Mouse (Mus musculus) MEL (cell line): ENCODE measurements around the gene Akap17b. TPM values are rescaled to one million over a fixed set of nuclear protein-coding genes. Genes with fewer than 3 reads are reported as not detected.

Experiments
- DNase-seq: peaks from one replicate; pipeline ENCODE4 v3.0.0; 2011; ENCODE audit warnings: low read depth, low spot score
- H3K27ac ChIP-seq: 2 replicates; pipeline ENCODE4 v1.5.1; 2012; ENCODE audit warnings: low read depth, mild to moderate bottlenecking, control low read depth, low read length, moderate library complexity; ENCODE audit not compliant: control insufficient read depth
- H3K27me3 ChIP-seq, 2 experiments: fragments of 150-350 bp in 1 of 2; sonication (generic) in 1 of 2; 2 replicates each; pipeline ENCODE4 v1.6.1; 2012; ENCODE audit warnings: low read length in 2 of 2, mild to moderate bottlenecking in 2 of 2, improper control_type of control experiment in 1 of 2, moderate library complexity in 1 of 2; ENCODE audit not compliant: insufficient read depth in 2 of 2, control insufficient read depth in 1 of 2
- H3K36me3 ChIP-seq, 2 experiments: 2 replicates each; pipeline ENCODE4 v1.6.1; 2012 to 2014; ENCODE audit warnings: low read length in 2 of 2, improper control_type of control experiment in 1 of 2, inconsistent platforms in 1 of 2, mild to moderate bottlenecking in 1 of 2; ENCODE audit not compliant: insufficient read depth in 2 of 2, control insufficient read depth in 1 of 2
- H3K4me1 ChIP-seq, 2 experiments: fragments of 150-350 bp in 1 of 2; sonication (generic) in 1 of 2; 2 replicates each; pipeline ENCODE4 v1.6.1; 2012; ENCODE audit warnings: low read length in 2 of 2, improper control_type of control experiment in 1 of 2, mild to moderate bottlenecking in 1 of 2; ENCODE audit not compliant: insufficient read depth in 2 of 2, control insufficient read depth in 1 of 2
- H3K4me3 ChIP-seq, 2 experiments: fragments of 150-350 bp in 1 of 2; sonication (generic) in 1 of 2; 2 replicates each; pipeline ENCODE4 v1.5.1; 2012; ENCODE audit warnings: low read depth in 2 of 2, low read length in 2 of 2, mild to moderate bottlenecking in 2 of 2, moderate library complexity in 2 of 2, control low read depth in 1 of 2, improper control_type of control experiment in 1 of 2; ENCODE audit not compliant: control insufficient read depth in 1 of 2, insufficient read depth in 1 of 2
- H3K79me2 ChIP-seq: 2 replicates; pipeline ENCODE4 v1.6.1; 2012; ENCODE audit warnings: mild to moderate bottlenecking, low read length, moderate library complexity; ENCODE audit not compliant: control insufficient read depth, poor library complexity, insufficient read depth
- H3K9ac ChIP-seq: 2 replicates; pipeline ENCODE4 v1.6.1; 2012; ENCODE audit warnings: low read depth, mild to moderate bottlenecking, control low read depth, low read length, moderate library complexity; ENCODE audit not compliant: control insufficient read depth, poor library complexity, severe bottlenecking
- H3K9me3 ChIP-seq: fragments of 150-350 bp; sonication (generic); replicated peaks from 2 replicates; pipeline ENCODE4 v1.6.1; 2012; ENCODE audit warnings: mild to moderate bottlenecking, low read length, improper control_type of control experiment, moderate library complexity; ENCODE audit not compliant: insufficient read depth
- BHLHE40 ChIP-seq: IDR thresholded peaks from 2 replicates; pipeline ENCODE4 v1.6.1; 2012; ENCODE audit warnings: low read depth, mild to moderate bottlenecking, inconsistent platforms, low read length, improper control_type of control experiment, borderline replicate concordance
- CHD1 ChIP-seq: IDR thresholded peaks from 2 replicates; pipeline ENCODE4 v1.6.1; 2012; ENCODE audit warnings: low read depth, mild to moderate bottlenecking, inconsistent platforms, low read length, improper control_type of control experiment
- CTCF ChIP-seq, 3 experiments: IDR thresholded peaks in 2 of 3; conservative IDR thresholded peaks in 1 of 3; 2 replicates each; pipeline ENCODE4 v1.5.1; 2011 to 2012; ENCODE audit warnings: low read length in 3 of 3, low read depth in 2 of 3, mild to moderate bottlenecking in 2 of 3, improper control_type of control experiment in 1 of 3, inconsistent platforms in 1 of 3, mixed read lengths in 1 of 3, moderate library complexity in 1 of 3; ENCODE audit not compliant: control insufficient read depth in 1 of 3, insufficient read depth in 1 of 3, poor library complexity in 1 of 3, severe bottlenecking in 1 of 3
- E2F4 ChIP-seq: IDR thresholded peaks from 2 replicates; pipeline ENCODE4 v1.6.1; 2011; ENCODE audit warnings: low read depth, low read length, improper control_type of control experiment, borderline replicate concordance
- ETS1 ChIP-seq: IDR thresholded peaks from 2 replicates; pipeline ENCODE4 v1.6.1; 2012; ENCODE audit warnings: low read depth, mild to moderate bottlenecking, inconsistent platforms, low read length, improper control_type of control experiment, moderate library complexity
- GATA1 ChIP-seq: IDR thresholded peaks from 2 replicates; pipeline ENCODE4 v1.6.1; 2011; ENCODE audit warnings: low read depth, low read length, improper control_type of control experiment
- HCFC1 ChIP-seq: IDR thresholded peaks from 2 replicates; pipeline ENCODE4 v1.6.1; 2012; ENCODE audit warnings: low read depth, mild to moderate bottlenecking, inconsistent platforms, low read length, improper control_type of control experiment, moderate library complexity
- KAT2A ChIP-seq: conservative IDR thresholded peaks from 2 replicates; pipeline ENCODE4 v1.6.1; 2012; ENCODE audit warnings: low read depth, low read length, improper control_type of control experiment, inconsistent platforms
- MAFK ChIP-seq: IDR thresholded peaks from 2 replicates; pipeline ENCODE4 v1.6.1; 2011; ENCODE audit warnings: low read depth, mild to moderate bottlenecking, low read length, improper control_type of control experiment, borderline replicate concordance
- MXI1 ChIP-seq: IDR thresholded peaks from 2 replicates; pipeline ENCODE4 v1.6.1; 2011; ENCODE audit warnings: mild to moderate bottlenecking, low read depth, low read length, improper control_type of control experiment
- MYB ChIP-seq: IDR thresholded peaks from 2 replicates; pipeline ENCODE4 v1.6.1; 2011; ENCODE audit warnings: mild to moderate bottlenecking, low read depth, low read length, improper control_type of control experiment
- NELFE ChIP-seq: IDR thresholded peaks from 2 replicates; pipeline ENCODE4 v1.6.1; 2011; ENCODE audit warnings: low read depth, low read length, improper control_type of control experiment
- NRF1 ChIP-seq: IDR thresholded peaks from 2 replicates; pipeline ENCODE4 v1.6.1; 2014; ENCODE audit warnings: low read depth, mild to moderate bottlenecking, inconsistent platforms, low read length, improper control_type of control experiment, moderate library complexity; ENCODE audit not compliant: poor library complexity, insufficient read depth, severe bottlenecking
- POLR2A ChIP-seq, 2 experiments: IDR thresholded peaks; 2 replicates each; pipeline ENCODE4 v1.6.1; 2011 to 2012; ENCODE audit warnings: low read length in 2 of 2, mild to moderate bottlenecking in 2 of 2, control low read depth in 1 of 2, improper control_type of control experiment in 1 of 2, low read depth in 1 of 2, moderate library complexity in 1 of 2; ENCODE audit not compliant: control insufficient read depth in 1 of 2, insufficient read depth in 1 of 2, poor library complexity in 1 of 2
- POLR2AphosphoS2 ChIP-seq: IDR thresholded peaks from 2 replicates; pipeline ENCODE4 v1.6.1; 2011; ENCODE audit warnings: low read length, improper control_type of control experiment
- POLR2AphosphoS5 ChIP-seq: IDR thresholded peaks from 2 replicates; pipeline ENCODE4 v1.6.1; 2012; ENCODE audit warnings: low read depth, borderline replicate concordance, mild to moderate bottlenecking, inconsistent platforms, low read length, moderate library complexity, mixed read lengths
- SMC3 ChIP-seq: IDR thresholded peaks from 2 replicates; pipeline ENCODE4 v1.6.1; 2011; ENCODE audit warnings: low read depth, low read length, improper control_type of control experiment
- TAL1 ChIP-seq: IDR thresholded peaks from 2 replicates; pipeline ENCODE4 v1.6.1; 2012; ENCODE audit warnings: mild to moderate bottlenecking, inconsistent platforms, low read length, moderate library complexity, mixed read lengths
- TBP ChIP-seq: IDR thresholded peaks from 2 replicates; pipeline ENCODE4 v1.8.0; 2011; ENCODE audit warnings: low read depth, low read length, improper control_type of control experiment
- UBTF ChIP-seq: IDR thresholded peaks from 2 replicates; pipeline ENCODE4 v1.6.1; 2012; ENCODE audit warnings: low read depth, mild to moderate bottlenecking, inconsistent platforms, low read length, improper control_type of control experiment, moderate library complexity, borderline replicate concordance; ENCODE audit not compliant: insufficient read depth
- USF1 ChIP-seq: IDR thresholded peaks from 2 replicates; pipeline ENCODE4 v1.6.1; 2014; ENCODE audit warnings: low read depth, mild to moderate bottlenecking, inconsistent platforms, low read length, improper control_type of control experiment, moderate library complexity
- USF2 ChIP-seq, 2 experiments: IDR thresholded peaks; 2 replicates each; pipeline ENCODE4 v1.6.1; 2011 to 2012; ENCODE audit warnings: improper control_type of control experiment in 2 of 2, low read length in 2 of 2, borderline replicate concordance in 1 of 2, inconsistent platforms in 1 of 2, low read depth in 1 of 2, mild to moderate bottlenecking in 1 of 2; ENCODE audit not compliant: insufficient read depth in 1 of 2
- ZC3H11A ChIP-seq: IDR thresholded peaks from 2 replicates; pipeline ENCODE4 v1.6.1; 2012; ENCODE audit warnings: low read depth, mild to moderate bottlenecking, inconsistent platforms, low read length, improper control_type of control experiment
- ZMIZ1 ChIP-seq: IDR thresholded peaks from 2 replicates; pipeline ENCODE4 v1.6.1; 2012; ENCODE audit warnings: low read depth, mild to moderate bottlenecking, inconsistent platforms, low read length, improper control_type of control experiment, moderate library complexity
- polyA plus RNA-seq, 2 experiments: library from polyadenylated mRNA; stranded (reverse) in 1 of 2; unstranded in 1 of 2; fragments of >175 nt in 1 of 2; fragments of >200 nt in 1 of 2; gene quantifications; 2 replicates each; pipeline versions ENCODE4 v1.2.1 to v1.2.4; 2012; ENCODE audit warnings: low replicate concordance in 2 of 2, low read depth in 1 of 2; ENCODE audit not compliant: insufficient read length in 2 of 2, insufficient read depth in 1 of 2, missing spikeins in 1 of 2
- total RNA-seq: library from RNA; depleted of rRNA; stranded (reverse); fragments of 300-350 nt; gene quantifications from 2 replicates; pipeline ENCODE4 v1.2.3, GENCODE M21; 2012

Akap17b gene
- total and polyA plus RNA-seq, 3 experiments: 1.3 to 1.6 TPM; not detected in 1

- Histone ChIP-seq H3K79me2 (no peaks in the 10 kb centered on the region), H3K4me1 (no peaks in the 10 kb centered on the region), H3K9me3 (no peaks in the 10 kb centered on the region), H3K27me3 (no peaks in the 10 kb centered on the region), H3K9ac (no peak overlapping the region), H3K36me3 (no peaks in the 10 kb centered on the region), H3K27ac (no peak overlapping the region), H3K4me3 (no peak overlapping the region)
- DNase-seq: no peak
- TF ChIP-seq BHLHE40: no peak
- TF ChIP-seq UBTF: no peak
- no peak for TF ChIP-seq NELFE
- TF ChIP-seq MXI1: no peak
- no peak for TF ChIP-seq POLR2AphosphoS5
- no peak for TF ChIP-seq USF2 (IDR thresholded peaks at IDR 0.05; ENCODE audit: borderline replicate concordance in 1 of 2, insufficient read depth in 1 of 2, low read depth in 1 of 2, low read length in 2 of 2)
- no peak for TF ChIP-seq MYB
- no peak for TF ChIP-seq POLR2A (IDR thresholded peaks at IDR 0.05; ENCODE audit: control insufficient read depth in 1 of 2, insufficient read depth in 1 of 2, low read depth in 1 of 2, low read length in 2 of 2, poor library complexity in 1 of 2)
- no peak for TF ChIP-seq TAL1
- no peak for TF ChIP-seq CHD1
- no peak for TF ChIP-seq SMC3
These were observed 44.5 kb upstream of the Akap17b start for GRCm38 (mm10) chrX:36689655-36690054.

- Histone ChIP-seq H3K36me3 (no peaks in the 10 kb centered on the region), H3K4me1 (no peaks in the 10 kb centered on the region), H3K9me3 (no peaks in the 10 kb centered on the region), H3K9ac (no peak overlapping the region), H3K27me3 (peaks cover 0 to 1% of the 10 kb centered on the region in 2 experiments; a peak in 1 of 4 replicates), H3K4me3 (no peak overlapping the region), H3K27ac (no peak overlapping the region), H3K79me2 (no peaks in the 10 kb centered on the region)
- TF ChIP-seq ETS1 (no peak), MXI1 (no peak), KAT2A (no peak), ZMIZ1 (no peak)
- DNase-seq: no peak
These were observed 31.6 kb upstream of the Akap17b start for GRCm38 (mm10) chrX:36676836-36677235.

- Histone ChIP-seq H3K4me1 (no peaks in the 10 kb centered on the region), H3K9ac (no peak overlapping the region), H3K27ac (no peak overlapping the region), H3K27me3 (peaks cover 0 to 1% of the 10 kb centered on the region in 2 experiments; a peak in 2 of 4 replicates), H3K79me2 (no peaks in the 10 kb centered on the region), H3K9me3 (no peaks in the 10 kb centered on the region), H3K4me3 (no peak overlapping the region), H3K36me3 (no peaks in the 10 kb centered on the region)
- TF ChIP-seq POLR2A (IDR thresholded peaks at IDR 0.05; ENCODE audit: control insufficient read depth in 1 of 2, insufficient read depth in 1 of 2, low read depth in 1 of 2, low read length in 2 of 2, poor library complexity in 1 of 2) (no peak), E2F4 (no peak), NELFE (no peak), POLR2AphosphoS2 (no peak), TBP (no peak), NRF1 (no peak), ZC3H11A (no peak), USF1 (no peak), CTCF (IDR thresholded peaks at IDR 0.05 in 2 of 3, conservative IDR thresholded peaks at IDR 0.05 in 1 of 3; ENCODE audit: control insufficient read depth in 1 of 3, insufficient read depth in 1 of 3, low read depth in 2 of 3, low read length in 3 of 3, poor library complexity in 1 of 3, severe bottlenecking in 1 of 3) (no peak), UBTF (no peak), TAL1 (no peak), HCFC1 (no peak), BHLHE40 (no peak), GATA1 (no peak), MAFK (no peak)
- DNase-seq: no peak
These were observed 27.5 kb upstream of the Akap17b start for GRCm38 (mm10) chrX:36672708-36673107.
